Mouse (Mus musculus) lung, adult 2 months (tissue): ENCODE results near the gene Napepld.

Source experiments
- CTCF ChIP-seq: fragments of 200-500 bp; IDR thresholded peaks from 2 replicates; pipeline ENCODE4 v1.5.1; 2011; ENCODE audit warnings: mild to moderate bottlenecking, low read length, control low read depth; ENCODE audit not compliant: insufficient read depth
- POLR2A ChIP-seq: fragments of 200-500 bp; IDR thresholded peaks from 2 replicates; pipeline ENCODE4 v1.6.1; 2011; ENCODE audit warnings: low read depth, mild to moderate bottlenecking, control low read depth, low read length, borderline replicate concordance; ENCODE audit errors: extremely low read depth

GRCm38 (mm10) chr5:21673742-21674141 lies 27.5 kb downstream of the Napepld start:
- TF ChIP-seq CTCF (no peak), POLR2A (no peak)
